Mouse (Mus musculus): ENCODE results near the gene Dync1h1.
"Not testable (repeated sequence)": the region's sequence is repeated elsewhere in the genome, so short reads cannot be mapped to it uniquely, and the experiment has no call there.

Gene Dync1h1

GRCm38 (mm10) chr12:110606676-110607075 is 5.4 kb downstream of the Dync1h1 start:
- no peak for DNase-seq (ENCODE audit: low spot score)

GRCm38 (mm10) chr12:110608460-110609152 is 7.4 kb downstream of the Dync1h1 start:
- DNase-seq (ENCODE audit: low spot score): peak; percentile 82

- DNase-seq (ENCODE audit: low spot score): no peak
Measured at GRCm38 (mm10) chr12:110609153-110609497, 7.9 kb downstream of the Dync1h1 start.

- no peak for DNase-seq (ENCODE audit: low spot score)
Measured at GRCm38 (mm10) chr12:110610713-110611112, 9.5 kb downstream of the Dync1h1 start.

GRCm38 (mm10) chr12:110630056-110630455 is 28.8 kb downstream of the Dync1h1 start:
- no peak for DNase-seq (ENCODE audit: low spot score)

GRCm38 (mm10) chr12:110636293-110636692 is 35.0 kb downstream of the Dync1h1 start:
- DNase-seq (ENCODE audit: low spot score): no peak

- DNase-seq (ENCODE audit: low spot score): no peak
Measured at GRCm38 (mm10) chr12:110637507-110638114, 36.4 kb downstream of the Dync1h1 start.

- DNase-seq (ENCODE audit: low spot score): peak; percentile 6
Measured at GRCm38 (mm10) chr12:110650241-110650641, 49.0 kb downstream of the Dync1h1 start.

GRCm38 (mm10) chr12:110651464-110651863 is 50.2 kb downstream of the Dync1h1 start:
- DNase-seq (ENCODE audit: low spot score): no peak

GRCm38 (mm10) chr12:110661746-110662145 is 60.5 kb downstream of the Dync1h1 start:
- DNase-seq (ENCODE audit: low spot score): no peak

- DNase-seq (ENCODE audit: low spot score): no peak
Measured at GRCm38 (mm10) chr12:110667466-110668077, 66.3 kb downstream of the Dync1h1 start.

GRCm38 (mm10) chr12:110674243-110674642 is 73.0 kb downstream of the Dync1h1 start:
- DNase-seq (ENCODE audit: low spot score): no peak

GRCm38 (mm10) chr12:110681191-110681590 is 79.9 kb downstream of the Dync1h1 start:
- DNase-seq (ENCODE audit: low spot score): no peak

GRCm38 (mm10) chr12:110681878-110682277 is 80.6 kb downstream of the Dync1h1 start:
- DNase-seq (ENCODE audit: low spot score): no peak

- DNase-seq (ENCODE audit: low spot score): no peak
Measured at GRCm38 (mm10) chr12:110682561-110683299, 81.5 kb downstream of the Dync1h1 start, which contains the start of gene 1700001K19Rik. Gene 1700001K19Rik (minus strand): TSS chr12:110682619.

- no peak for DNase-seq (ENCODE audit: low spot score)
Measured at GRCm38 (mm10) chr12:110683580-110683979, 82.3 kb downstream of the Dync1h1 start.

GRCm38 (mm10) chr12:110687894-110688734 is 86.9 kb downstream of the Dync1h1 start:
- DNase-seq (ENCODE audit: low spot score): peak; percentile 74

- not testable (repeated sequence) for DNase-seq (ENCODE audit: low spot score)
Measured at GRCm38 (mm10) chr12:110688921-110689320, 87.7 kb downstream of the Dync1h1 start.

- no peak for DNase-seq (ENCODE audit: low spot score)
Measured at GRCm38 (mm10) chr12:110689919-110690643, 88.8 kb downstream of the Dync1h1 start.

- DNase-seq (ENCODE audit: low spot score): not testable (repeated sequence)
Measured at GRCm38 (mm10) chr12:110693378-110693777, 92.1 kb downstream of the Dync1h1 start.

GRCm38 (mm10) chr12:110695676-110696171 is 94.5 kb downstream of the Dync1h1 start:
- peak; percentile 57 for DNase-seq (ENCODE audit: low spot score)

Measured in MN1 (cell line).